Mouse (Mus musculus) urinary bladder, postnatal 4 days (tissue): ENCODE measurements around the gene Gm10577.

Source experiments
- DNase-seq, 2 experiments: peaks; one replicate each; pipeline ENCODE4 v3.0.0; 2021 to 2022; ENCODE audit warnings: low spot score in 2 of 2

Gene Gm10577

DNA sequence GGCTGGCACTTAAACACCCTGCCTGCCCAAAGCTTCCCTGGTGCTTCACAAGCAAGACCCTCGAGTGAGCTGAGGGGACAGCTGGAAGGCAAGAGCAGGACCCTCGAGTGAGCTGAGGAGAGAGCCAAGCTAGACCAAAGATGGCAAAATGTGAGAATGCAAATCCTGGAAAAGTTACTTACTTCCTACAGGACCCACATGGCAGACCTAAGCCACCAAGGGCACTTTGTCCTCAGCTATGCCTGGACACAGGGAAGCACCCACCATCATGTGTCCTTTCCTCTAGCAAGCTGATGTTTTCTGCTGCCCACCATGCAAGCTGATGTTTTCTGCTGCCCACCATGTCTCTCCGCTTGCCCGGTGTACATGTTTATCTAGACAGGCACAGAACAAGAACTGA is at the start of gene Gm10577:
Gm10577 (minus strand) TSS at position 101 of the 400 bp plus-strand sequence.
- no peak for DNase-seq

DNA sequence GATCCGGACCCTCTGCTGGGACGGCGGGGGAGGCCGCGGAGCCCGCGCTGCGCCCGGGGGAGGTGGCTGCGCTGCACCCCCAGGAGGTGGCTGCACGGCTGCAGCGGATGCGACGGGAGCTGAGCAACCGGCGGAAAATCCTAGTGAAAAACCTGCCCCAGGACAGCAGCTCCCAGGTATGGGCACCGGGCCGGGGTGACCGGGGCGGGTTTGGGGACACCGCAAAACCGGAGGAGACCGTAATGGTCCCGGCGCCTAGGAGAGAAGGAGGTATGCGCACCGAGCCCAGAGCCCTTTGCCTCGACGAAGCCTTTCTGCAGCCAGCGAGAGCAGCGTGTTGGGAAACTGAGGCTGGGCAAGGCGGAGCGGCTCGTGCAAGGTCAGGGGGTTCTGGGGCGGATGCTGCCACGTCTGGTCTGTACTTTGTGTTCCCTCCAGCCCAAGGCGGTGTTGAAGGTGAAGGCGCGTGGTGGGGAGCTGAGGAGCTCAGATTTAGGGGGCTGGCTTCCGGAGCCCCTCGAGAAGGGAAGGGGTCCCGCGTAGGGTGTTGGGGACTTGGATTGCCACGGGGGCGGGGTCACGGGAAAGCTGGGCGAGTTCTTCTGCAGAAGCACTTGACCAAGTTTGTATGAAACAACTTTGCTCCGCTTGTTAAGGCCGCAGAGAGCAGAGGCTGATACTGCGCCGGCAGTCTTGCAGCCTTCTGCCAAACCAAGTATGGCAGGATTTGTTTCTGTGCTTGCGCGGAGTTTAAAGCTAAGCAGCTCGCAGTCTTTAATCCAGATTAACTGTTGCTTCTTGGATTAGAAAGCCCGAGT is 48.9 kb upstream of the Gm10577 start:
- DNase-seq, result peak; percentile 20 to 62

DNA sequence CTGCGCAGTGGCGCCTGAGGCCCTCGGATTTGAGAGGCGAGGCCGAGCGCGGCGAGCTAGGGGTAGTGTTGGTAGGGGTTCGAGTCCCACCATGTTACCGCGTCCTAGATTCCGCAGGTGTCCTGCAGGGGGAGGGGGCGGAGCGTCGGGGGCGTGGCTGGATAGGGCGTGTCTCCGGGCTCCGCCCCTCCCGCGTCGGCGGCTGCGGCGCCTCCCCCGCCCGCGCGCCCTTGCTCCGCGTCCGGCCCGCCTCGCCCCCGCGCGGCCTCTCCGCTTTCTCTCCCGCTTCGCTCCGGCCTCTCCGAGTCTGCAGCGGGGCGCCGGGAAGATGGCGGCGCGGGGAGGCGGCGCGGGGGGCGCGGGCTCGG is 48.3 kb upstream of the Gm10577 start, which contains the start of gene Raver2:
Raver2 (plus strand) TSS at position 198 of the 368 bp plus-strand sequence.
- DNase-seq, result peak; percentile 48 to 72

DNA sequence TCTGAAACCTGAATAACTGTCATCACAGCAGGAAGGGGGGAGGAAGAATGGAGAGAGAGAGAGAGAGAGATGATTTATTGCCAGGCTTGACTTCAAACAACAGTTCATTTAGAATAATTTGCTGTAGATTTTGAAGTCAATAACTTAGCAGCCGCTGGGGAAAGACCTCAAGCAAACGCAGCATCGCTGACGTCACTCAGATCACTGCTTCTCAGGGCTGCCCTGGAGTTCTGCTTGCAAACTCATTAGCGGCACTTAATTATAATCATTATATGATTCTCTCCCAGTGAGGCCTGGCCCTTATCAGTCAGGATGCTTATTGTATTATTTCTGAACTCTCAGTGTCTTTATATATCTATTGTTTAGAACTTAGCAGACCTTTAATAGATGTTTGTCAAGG is 45.9 kb upstream of the Gm10577 start:
- no peak for DNase-seq

DNA sequence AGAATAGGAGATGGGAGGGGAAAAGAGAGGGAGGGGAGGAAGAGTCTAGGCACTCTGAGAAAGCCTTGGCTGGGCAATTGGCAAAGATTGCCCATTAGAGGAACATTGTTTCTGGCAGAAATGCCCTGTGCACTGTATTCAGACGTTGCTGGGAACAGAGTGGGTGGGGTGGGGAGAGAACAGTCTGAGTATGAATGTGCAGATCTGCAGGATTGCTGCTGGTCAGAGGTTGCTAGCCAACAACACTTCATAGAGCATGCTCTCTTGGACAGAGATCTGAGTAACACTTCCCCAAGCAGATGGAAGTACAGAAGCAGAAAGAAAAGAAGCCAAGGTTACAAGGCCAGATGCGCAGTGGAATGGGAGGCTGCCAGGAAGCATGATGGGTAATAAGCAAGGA is 41.6 kb upstream of the Gm10577 start:
- DNase-seq, result no peak

DNA sequence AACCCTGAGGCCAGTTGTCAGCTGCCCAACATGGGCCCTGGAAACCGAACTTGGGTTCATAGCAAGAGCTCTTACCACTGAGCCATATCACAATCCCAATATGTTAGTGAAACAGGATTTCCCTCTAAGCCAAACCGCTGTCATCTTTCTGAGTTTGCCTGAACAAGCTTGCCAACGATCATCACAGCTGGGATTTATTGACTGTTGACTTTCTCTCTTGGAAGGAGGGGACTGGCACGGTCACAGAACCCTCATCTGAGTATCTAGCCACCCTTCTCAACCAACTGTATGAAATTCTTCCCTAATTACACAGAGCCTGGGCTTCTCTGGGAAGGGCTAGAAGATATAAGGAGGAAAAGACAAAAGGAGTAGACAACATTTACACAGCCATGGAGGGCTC is 26.1 kb upstream of the Gm10577 start:
- no peak for DNase-seq

DNA sequence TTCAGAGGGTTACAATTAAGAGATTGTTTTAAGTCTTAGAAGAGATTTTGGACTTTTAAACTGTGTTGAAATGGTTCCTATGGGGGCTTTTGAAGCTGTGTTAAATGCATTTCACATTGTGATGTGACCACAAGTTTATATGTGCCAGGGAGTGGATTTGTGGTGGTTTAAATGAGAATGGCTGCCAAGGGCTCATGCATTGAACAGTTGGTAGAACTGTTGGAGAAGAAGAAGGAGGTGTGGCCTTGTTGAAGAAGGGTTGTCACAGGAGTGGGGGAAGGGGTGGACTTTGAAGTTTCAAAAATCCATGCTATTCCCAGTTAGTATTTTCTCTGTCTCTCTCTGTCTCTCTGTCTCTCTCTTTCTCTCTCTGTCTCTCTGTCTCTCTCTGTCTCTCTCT is 23.7 kb upstream of the Gm10577 start:
- DNase-seq, result no peak

DNA sequence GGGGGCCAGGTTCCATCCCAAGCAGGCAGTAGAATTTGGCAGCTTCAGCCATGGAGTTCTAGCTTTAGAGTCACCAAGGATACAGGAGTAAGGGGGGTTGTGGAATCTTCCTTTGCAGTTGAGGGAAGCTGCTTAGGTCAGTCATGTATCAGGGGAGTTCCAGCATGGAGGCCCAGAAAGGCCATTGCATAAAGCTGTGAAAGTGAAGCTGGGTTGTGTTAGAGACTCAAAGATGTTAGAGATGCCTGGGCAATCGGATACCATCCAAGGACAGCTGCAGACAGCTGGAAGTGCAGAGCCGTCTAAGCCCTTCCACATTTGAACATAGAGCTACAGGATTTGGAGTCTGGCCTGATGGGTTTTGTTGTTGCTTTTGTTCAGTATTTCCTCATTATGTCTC is 23.2 kb upstream of the Gm10577 start:
- DNase-seq, result no peak

DNA sequence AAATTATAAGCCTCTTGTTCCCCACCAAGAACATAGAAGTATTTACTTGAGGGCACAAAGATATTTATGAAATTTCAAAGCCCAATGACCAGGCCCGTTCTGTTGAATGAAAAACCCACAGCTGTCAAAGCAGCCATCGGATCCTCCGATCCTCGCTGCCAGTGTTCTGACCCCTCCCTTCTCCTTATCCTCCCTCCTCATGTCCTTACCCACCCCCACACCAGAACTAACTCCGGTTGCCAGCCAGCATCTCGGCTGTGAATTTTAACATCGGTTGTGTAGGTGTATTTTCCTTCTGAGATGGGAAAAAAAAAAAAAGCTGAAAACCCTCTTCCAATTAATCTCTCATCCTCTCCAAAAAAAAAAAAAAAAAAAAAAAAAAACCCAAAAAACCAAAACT is 16.7 kb upstream of the Gm10577 start:
- no peak for DNase-seq

DNA sequence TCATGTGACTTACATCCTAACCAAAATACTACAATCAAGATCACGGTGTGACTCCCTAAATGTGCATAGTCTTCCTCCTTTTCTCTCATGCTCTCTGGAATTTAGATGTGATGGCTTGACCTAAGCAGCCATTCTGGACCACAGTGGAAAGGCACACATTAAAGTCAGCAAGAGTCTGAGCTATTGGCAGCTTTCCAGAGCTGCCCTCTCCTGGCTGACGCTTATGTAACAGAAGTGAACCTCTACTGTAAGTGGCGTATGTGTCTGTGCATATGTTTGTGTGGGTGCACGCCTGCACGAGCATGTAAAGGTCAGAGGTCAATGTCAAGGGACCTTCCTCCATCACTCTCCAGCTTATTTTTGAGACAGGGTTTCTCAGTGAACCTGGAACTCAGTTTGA is 14.6 kb upstream of the Gm10577 start:
- no peak for DNase-seq

DNA sequence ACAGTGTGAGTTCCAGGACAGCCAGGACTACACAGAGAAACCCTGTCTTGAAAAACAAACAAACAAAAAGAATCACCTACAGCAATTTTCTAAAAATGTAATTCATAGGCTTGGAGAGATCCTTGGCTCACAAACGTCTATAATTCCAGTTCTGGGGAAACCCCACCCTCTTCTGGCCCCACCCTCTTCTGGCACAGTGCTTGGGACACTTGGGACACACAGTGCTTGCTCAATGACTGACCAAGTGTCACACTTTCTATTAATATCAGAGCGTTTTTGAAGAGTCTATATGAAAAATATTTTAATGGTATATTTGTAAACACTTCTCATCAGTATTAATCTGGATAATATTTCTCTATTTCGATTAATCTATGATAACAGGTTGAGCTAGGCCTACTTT is 12.6 kb upstream of the Gm10577 start:
- no peak for DNase-seq

DNA sequence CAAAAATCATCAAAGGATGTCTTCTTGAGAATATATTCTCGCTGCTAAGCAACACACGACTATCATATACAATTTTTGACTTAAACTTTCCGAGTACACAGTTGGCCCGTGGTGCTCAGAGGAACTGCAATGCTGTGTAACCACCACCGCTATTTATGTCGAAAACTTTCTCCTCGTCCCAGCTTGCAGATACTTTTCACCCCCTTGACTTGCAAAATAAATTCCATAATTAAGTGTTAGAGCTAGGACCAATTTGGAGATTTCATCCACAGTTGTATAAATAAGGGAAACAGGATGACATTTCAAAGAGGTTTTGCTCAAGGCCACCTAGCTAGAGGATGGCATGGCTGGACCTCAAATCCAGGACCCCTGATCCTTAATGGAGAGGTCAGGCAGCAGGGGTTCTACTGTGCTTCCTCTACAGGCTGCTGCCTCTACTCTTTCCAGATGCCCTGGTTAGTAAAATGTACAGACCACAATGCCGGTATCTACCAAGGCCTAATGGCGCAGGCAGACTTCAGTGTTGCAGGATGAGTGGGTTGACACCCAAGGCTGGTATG is 7.4 kb upstream of the Gm10577 start:
- DNase-seq, result no peak

DNA sequence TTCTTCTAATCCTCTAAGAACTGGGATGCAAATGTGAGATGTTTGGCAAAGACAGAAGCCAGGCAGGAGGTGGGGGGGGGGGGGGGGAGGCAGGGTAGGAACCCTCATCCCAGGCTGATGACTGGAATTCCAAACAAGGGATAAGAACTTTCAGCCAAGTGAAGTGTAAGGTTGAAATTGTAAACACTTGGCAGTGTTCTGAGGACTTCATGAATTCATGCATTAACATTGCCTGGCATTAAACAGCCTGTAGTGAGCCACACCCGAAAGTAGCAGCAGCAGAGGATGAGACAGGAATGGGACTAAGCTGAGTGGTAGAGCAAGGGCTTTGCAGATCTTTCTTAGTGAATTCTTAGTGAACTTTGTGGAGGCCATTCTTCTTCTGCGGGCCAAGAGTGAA is 6.5 kb upstream of the Gm10577 start:
- no peak for DNase-seq

DNA sequence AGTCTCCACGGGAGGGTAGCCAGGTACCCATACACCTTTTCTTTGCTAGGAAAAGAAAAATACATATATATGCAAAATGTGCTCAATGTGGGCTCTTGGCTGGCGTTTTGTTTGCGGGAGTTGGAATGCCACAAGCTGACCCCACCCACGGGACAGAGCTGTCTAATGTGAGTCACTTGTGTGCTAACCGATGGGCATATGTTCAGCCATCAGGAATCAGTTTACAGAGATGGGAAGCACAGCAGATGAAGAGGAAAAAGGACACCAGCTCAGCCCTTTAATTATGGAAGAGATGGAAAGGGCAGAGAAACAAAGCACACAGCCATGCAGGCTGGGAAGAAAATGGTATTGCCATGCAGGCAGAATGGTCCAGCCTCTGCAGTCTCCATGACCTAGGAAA is 6.1 kb upstream of the Gm10577 start:
- no peak for DNase-seq

DNA sequence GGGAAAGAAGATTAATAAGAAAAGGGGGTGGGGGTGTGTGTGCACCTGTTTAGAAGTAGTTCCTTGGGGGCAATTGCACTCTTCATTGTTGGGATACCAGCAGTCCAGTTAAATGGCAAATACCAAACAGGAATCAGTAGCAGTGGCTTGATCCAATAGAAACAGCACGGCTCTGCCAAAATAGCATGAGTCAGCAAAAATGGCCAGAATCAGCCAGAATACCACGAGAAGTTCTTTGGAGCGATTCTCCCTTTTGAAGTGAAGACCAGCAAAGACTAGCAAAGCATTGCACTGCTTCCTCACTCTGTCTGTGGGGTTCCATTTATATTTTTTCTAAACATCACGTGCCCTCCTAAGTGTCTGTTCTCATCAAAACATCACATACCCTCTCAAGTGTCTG is 2.7 kb downstream of the Gm10577 start:
- DNase-seq, result no peak

DNA sequence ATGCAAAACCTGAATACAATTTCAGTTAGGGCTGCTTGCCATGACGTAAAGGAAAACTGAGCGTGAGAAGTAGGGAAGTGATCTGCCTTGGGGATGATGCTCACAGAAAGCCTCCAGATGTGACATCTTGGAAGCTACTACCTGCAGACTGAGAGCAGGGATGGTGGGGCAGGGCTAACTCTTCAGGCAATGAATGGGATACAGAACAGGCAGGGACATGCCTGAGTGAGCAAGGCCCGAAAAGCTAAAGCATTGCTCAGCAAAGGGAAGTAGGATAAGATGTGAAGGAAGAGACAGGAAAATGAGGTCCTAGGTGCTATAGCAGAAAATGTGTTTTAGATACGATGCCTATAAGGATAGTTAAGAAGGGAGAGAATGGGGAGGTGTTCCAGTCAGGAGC is 11.4 kb downstream of the Gm10577 start:
- no peak for DNase-seq

DNA sequence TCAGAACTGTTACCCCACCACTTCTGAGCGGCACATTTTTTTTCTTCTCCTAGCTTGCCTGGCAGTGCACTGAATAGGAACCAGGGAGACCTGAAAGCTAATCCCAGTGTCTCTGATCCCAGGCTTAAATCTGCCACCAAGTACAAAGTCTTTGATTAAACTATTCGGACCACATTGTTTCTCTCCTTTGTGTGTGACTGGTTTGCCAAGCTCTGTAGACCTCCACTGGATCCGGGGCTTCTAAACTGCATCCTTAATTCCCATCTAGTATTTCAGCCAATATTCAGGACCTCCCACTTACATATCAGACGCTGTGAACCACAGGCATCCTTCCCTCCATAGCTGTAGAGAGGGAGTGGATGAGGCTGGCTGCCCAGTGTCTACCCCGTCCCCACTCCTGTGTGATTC is 12.1 kb downstream of the Gm10577 start:
- DNase-seq, result no peak

DNA sequence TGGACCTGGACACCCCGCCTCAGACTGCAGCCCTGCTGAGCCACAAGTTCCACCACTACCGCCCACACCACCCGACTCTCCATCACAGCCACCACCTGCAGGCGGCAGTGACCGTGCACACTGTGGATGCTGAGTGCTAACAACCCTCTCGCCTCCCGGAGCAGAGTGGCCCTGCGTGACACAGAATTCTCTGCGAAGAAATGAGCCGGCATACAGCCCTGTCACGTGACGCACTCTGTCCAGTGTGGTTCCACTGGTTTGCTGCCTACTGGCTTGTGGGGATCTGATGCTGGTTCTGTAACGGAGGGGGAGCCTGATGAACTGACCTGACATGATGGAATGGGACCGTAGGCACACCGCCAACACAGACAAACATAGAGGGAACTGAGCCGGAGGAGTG is 17.5 kb downstream of the Gm10577 start:
- no peak for DNase-seq

DNA sequence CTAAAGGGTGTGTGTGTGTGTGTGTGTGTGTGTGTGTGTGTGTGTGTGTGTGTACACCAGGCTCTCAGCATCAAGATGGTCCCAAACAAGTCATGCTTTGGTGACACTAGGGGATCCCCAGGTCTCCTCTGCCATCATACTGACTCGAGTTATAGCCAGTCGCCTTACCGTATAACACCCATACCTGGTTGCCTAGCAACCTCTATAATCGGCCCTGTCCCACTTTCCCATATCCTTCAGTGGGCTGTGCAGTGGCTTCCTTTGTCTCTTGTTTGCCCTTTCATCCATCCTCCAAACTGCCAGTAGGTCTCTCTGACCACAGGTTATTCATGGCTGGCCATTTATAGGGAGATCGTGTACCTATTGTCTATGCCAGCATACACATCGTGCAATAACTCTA is 19.4 kb downstream of the Gm10577 start:
- no peak for DNase-seq

DNA sequence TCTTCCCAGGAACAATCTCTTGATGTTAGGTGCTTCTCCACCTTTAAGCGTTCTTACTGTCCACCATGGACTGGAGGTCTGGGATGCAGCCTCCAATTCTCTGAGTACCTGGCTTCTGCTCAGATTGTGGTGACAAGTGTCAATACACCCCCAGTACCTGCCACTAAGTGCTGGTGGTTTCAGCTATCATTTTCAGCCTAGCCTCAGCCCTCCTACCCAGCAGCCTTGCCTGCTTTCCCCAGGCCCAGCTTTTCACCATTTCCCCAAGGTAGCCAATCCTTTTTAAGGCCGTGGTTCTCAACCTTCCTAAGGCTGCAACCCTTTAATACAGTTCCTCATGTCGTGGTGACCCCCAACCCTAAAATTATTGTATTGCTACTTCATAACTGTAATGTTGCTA is 19.9 kb downstream of the Gm10577 start:
- no peak for DNase-seq

DNA sequence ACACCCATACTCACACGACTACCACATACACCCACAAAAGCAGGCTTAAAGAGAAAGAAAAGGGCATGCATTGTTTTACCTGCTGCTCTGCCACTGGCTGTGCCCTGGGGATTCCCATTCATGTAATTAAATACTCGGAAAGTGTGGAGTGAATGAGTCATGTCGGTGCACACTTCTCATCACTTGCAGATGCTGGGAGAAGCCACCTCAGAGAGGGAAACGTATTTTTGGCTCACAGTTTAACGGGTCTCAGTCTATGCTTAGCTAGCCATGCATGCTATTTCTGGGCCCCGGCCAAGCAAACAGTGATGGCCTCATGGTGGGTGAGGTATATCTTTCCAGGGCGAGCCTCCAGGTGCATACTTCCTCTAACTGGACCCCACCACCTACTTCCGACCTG is 21.6 kb downstream of the Gm10577 start:
- no peak for DNase-seq

DNA sequence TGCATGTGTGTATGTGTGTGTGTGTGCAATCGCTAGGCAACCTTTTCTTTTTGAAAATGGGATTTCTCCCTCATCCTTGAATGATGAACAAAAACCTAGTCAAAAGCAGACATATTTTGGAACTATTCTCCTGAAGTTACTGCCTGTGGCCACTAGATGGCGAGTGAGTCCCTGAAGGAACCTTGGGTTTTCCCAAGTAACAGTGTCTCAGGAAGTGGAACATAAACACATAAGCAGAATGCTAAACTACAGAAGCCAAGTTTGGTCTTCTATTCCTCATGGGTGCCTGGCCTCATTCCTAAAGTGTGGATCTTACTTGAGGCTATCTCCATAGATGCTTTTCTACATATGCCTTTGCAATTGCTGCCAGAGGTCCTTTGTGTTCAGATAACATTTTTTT is 22.4 kb downstream of the Gm10577 start:
- peak in 1 of 2 experiments; percentile 35 for DNase-seq

DNA sequence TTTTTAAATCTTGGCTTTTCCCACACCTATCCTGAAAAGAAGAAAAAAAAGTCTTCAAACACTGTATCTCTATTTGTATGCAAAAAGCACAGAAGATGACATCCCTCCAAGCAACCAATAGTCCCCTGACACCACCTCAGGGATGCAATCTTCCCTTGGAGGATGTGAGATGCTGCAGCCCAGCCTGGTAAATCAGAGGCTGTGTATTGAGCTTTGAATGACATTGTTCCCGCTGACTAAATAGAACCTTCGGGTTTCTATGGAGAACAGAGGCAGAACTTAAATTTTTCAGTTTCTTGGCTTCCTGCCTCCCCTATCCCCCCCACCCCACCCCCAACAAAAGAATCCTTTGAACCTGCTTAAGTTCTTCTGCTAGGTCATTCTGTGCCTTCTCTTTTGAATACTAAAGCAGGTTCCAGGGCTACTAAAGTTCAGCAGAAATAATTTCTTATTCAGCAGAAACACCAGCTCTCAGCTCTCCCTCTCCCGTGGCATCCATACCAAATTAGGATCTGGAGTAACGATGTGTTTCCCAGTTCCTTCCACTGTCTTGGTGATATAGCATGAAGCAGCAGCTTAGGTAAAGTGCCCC is 24.3 kb downstream of the Gm10577 start:
- DNase-seq, result no peak
